Mouse (Mus musculus) left cerebral cortex, adult 9 months (tissue): ENCODE measurements around the gene Elobl.
"Not testable (repeated sequence)": the region's sequence is repeated elsewhere in the genome, so short reads cannot be mapped to it uniquely, and the experiment has no call there.

Source experiments
- DNase-seq, 2 experiments: peaks; one replicate each; pipeline ENCODE4 v3.0.0; 2022; ENCODE audit warnings: low spot score in 2 of 2

The Elobl gene

DNA sequence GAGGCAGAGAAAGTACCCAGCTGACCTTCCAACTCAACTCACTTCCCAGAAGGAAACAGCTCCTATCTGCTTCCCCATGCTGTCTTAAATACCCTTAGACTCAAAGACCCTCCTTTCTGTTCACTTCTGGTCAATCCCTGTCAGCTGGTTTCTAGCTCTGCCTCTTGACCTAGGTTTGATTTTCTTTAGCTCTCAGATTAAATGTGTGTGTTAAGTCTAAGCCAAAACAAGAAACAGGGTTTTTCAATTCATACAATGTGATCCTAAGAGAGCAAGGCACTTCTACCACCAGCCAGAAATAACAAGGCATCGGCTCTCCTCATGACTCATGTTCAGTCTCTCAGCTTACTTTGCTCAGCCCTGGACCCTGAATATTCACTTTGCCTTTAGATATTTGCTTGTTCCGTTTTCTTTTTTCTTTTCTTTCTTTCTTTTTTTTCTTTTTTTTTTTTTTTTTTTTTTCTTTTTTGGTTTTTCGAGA lies at the start of gene Elobl:
TSS of gene Elobl (minus strand) at position 51 of the 481 bp plus-strand sequence.
- DNase-seq = no peak

DNA sequence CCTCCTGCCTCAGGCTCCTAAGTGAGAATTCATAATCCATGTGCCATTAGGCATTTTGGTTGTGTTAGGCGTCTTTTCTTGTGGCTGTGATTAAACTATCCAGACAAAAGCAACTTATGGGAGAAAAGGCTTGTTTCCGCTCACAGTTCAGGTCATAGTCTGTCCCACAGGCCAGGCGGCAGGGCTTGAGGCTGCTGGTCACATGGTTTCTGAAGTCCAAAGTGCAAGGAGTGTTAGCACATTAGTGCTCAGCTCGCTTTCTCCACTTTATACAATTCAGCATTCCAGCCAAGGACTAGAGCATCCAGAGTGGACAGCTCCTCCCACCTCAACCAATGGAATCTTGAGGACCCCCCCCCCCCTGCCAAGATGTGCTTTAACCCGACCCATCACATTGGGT lies 45.5 kb upstream of the Elobl start:
- no peak for DNase-seq

DNA sequence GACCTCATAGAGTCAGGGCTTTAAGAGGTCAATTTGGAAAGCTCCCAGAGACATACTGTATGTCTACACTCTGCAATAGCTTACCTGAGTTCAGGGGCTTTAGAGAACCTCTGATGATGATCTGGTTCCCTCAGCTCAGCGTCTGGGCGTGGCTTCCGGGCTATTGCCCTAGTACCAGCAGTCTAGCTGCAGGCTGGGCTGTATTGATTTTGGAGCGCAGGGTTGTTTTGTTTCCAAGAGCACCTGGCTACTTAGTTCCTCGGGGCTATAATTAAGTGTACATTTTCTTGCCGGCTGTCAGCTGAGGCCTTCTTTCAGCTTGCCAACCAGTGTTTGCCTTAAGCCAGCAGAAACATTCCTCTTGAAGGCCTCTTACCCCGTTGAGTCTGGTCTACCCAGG lies 42.8 kb upstream of the Elobl start:
- no peak for DNase-seq

DNA sequence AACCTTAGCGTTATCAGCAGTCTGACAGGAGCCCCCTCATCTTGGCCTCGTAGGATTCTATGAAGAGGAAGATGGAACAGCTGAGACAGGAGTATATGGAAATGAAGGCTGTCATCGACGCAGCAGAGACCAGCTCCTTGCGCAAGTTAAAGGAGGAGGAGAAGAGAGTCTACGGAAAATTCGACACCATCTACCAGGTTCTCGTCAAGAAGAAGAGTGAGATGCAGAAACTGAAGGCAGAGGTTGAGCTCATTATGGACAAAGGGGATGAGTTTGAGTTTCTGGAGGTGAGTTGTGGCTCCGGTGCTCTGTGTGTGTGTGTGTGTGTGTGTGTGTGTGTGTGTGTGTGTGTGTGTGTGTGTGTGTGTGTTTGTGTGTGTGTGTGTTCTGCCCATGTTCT lies 42.3 kb upstream of the Elobl start:
- DNase-seq = no peak

DNA sequence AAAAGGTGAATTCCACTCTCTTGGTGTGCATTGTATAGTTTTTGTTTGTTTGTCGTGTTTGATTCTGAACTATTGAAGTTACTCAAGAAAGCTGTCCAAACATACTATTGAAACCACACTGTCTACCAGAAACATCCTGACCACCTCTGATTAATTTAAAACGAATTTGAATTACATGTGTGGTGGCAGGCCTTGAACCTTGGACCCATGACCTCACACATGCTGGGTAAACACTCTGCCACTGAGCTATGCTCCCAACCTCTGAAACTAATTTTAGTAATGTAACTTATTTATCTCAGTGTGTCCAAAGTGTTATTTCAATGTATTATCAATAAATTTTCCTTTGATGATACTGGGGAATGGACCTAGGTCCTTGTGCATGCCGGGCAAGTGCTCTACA lies 40.9 kb upstream of the Elobl start:
- no peak for DNase-seq

DNA sequence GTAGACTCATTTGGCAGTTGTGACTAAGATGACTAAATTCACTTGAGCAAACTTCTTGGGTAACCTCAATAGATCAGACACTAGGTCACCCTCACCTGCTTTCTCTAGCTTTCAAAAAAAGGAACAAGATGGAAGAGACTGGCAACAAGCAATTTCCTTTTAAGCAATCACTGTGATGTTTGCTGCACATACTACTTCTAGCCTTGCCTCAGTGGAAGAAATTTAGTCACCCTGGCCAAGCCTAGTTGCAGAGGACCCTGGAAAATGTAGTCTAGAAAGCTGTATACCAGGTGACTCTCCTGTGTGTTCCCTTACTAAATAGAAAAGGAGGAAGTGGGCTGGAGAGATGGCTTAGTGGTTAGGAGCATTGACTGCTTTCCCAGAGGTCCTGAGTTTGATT lies 39.7 kb upstream of the Elobl start:
- DNase-seq = no peak

DNA sequence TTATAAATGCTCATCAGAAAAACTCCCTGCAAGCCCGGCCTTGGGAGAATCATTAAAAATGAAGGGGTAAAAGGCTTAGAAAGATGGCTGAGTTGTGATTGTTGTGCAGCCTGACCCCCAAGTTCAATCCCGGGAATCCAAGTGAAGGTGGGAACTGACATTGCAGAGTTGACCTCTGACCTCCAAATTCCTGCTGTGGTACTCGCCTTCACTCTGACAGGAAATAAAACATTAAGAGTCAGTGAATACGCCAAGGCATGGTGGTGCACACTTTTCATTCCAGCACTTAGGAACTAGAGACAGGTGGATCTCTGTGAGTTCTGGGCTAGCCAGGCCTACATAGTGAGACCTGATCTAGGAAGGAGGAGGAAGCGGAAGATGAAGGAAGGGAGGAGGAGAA lies 38.7 kb upstream of the Elobl start:
- no peak for DNase-seq

DNA sequence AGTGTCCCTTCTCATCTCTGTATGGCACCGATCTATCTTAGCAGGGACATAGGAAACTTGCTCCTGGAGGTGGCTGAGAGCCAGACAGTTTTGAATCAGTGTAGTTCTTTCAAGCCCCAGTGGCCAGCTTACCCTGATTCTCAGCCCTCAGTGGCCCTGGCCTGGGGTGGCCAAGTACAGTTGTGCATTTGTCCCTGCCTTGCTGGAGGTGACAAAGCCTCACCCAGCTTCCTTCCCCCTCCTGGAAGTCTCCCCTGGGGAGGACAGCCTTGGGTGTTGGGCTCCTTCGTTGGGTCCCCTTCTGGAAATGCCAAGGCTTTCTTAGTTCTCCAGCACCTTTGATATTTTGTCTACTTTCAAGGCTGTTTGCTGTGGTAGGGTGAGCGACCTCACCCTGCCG lies 37.0 kb upstream of the Elobl start:
- DNase-seq = no peak

DNA sequence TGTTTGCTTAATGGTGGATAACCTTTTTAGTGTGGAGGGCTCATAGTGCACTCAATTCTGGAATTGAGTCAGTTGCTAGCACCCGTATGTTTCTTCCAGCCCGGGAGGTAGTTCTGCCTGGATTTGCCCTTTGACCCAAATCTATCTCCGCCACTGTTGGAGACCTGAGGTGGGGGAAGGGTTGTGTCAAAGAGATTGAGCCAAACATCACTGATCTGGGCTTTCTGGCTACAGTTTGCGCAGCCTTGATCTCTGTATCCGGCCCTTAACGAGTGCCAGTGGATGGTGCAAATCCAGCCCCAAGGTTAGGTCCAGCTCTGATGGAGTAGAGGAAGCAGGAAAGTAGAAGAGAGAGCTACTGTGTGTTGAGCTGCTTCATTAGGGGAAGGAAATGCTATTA lies 36.3 kb upstream of the Elobl start:
- DNase-seq = no peak

DNA sequence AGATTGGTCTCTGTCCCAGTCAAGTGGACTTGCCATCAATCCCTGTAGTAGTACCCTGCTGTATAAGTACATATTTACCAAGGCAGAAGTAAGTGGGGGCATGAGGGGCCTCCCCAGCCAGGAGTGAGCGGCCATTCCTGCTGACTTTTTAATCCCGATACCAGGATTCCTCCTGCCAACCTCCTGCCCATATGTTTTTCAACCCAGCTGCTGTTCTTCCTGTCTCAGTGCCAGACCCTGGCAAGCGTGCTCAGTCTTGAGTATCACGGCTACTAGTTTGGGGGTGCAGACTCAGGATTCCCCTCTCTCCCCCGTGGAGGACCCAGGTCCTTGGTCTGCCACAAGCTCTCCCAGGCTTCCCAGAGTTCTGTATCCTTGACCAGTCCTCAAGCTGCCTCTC lies 35.9 kb upstream of the Elobl start:
- no peak for DNase-seq

DNA sequence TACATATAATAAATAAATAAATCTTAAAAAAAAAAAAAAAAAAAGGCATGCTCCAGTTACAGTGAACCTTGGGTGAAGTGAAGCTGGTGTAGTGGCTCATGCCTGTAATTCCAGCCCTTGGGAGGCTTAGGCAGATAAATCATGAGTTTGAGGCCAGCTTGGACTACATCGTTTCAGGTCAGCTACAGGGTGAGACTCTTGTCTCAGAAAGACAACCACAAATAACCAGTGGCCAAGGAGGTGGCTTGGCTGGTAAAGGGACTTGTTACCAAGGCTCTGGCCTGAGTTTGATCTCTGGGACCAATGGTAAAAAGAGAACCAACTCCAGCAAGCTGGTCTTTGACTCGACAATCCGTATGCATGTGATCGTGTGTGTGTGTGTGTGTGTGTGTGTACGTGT lies 35.3 kb upstream of the Elobl start:
- no peak for DNase-seq

DNA sequence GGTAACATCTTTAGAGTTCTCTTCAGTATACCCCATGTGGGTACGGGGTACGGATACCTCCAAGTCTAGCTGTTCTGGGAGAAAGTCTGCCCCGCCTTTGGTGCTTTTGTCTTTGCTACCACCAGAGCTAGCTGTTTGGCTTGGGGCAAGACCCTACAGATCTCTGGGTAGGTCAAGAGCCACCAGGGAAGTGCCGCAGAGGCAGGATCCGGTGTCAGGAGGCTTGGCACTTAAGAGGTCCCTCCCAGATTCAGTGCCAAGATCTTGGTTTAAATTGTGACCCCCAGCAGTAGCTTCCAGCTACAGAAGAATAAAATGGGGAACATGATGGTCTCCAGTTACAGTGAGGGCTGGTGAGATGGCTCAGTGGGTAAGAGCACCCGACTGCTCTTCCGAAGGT lies 34.8 kb upstream of the Elobl start:
- DNase-seq = no peak

DNA sequence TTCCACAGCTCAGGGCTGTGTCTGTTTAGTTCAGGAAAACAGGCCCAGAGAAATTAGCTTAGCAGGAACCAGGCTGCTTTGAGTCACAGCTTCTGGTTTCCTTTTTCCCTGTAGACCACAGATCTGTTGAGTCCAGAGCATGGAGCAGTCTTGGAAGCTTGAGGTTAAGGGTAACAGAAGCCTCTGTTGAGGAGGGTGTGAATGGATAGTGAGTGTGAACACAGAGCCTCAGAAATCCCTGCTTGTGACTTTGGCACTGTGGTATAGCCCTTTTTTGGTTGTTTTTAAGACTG lies 33.7 kb upstream of the Elobl start:
- DNase-seq = no peak

DNA sequence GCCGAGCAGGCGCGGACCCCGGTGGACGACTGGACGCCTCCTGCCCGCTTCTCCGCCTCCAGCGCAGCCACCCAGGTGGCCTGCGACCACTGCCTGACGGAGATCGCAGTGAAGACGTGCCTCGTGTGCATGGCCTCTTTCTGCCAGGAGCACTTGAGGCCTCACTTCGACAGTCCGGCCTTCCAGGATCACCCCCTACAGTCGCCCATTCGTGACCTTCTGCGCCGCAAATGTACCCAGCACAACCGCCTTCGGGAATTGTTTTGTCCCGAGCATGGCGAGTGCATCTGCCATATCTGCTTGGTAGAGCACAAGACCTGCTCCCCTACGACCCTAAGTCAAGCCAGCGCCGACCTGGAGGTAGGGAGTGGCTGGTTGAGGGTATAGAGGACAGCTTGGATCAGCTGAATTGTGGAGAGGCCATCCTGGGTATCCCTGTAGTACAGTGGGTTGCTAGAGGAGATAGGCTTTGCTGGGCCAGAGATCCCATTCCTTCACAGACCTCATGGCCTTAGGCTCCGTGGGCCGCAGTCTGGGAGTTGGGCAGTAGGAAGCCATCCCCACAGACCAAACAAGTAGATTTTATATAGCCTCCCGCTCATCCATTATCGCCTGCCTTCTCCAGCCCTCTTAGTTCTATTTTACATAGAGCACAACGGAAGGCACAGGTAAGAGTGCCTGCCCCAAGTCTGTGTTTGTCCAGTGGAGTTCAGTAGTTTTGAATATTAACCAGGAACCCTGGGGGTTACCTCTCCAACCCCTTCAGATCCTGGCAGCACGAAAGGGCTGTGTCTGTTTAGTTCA lies 33.2 kb upstream of the Elobl start:
- DNase-seq = no peak

DNA sequence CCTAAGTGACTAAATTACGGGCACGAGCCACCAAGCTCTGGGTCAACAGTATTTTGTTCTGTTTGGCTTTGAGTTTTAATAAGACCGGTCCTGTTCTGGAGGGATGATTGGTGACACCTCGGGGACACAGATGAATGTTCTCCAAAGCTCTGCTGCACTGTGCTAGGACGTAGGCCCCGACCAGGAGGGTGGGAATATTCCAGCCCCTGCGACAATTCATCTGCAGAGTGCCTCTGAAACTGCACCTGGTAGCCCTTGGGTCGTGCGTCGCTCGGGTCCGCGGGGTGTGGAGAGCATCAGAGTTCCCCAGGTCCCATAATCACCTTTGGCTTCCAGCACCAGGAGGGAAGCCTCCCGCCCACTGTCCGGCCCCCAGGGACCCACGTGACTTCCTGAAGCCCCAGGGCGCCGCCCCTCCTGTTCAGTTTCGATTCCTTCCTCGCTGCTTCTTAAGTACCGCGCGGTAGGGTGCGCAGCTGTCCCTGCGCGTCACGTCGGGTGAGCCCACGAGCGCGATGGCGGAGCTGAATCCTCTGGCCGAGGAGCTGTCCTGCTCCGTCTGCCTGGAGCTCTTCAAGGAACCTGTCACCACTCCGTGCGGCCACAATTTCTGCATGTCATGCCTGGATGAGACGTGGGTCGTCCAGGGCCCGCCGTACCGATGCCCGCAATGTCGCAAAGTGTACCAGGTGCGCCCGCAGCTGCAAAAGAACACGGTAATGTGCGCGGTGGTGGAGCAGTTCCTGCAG lies 32.4 kb upstream of the Elobl start, which contains the start of gene Trim25:
TSS of gene Trim25 (plus strand) at position 403 of the 749 bp plus-strand sequence.
- DNase-seq = peak in 1 of 2 experiments; percentile 59

DNA sequence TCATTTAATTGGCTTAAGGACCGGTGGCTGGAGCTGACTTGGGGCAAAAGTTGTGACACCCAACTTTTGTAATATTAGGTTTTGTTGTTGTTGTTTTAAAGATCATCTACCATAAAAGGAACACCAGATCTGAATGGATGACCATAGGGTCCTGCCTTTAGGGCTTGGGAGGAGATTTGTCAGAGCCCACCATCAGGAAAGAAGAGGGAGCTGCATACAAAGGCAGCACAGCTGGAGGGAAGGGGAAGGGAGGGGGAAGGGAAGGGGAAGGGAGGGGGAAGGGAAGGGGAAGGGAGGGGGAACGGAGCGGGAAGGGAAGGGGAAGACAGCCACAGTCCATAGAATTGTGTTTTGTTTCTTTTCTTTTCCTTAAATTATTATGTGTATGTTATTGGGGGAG lies 31.7 kb upstream of the Elobl start:
- DNase-seq = no peak

DNA sequence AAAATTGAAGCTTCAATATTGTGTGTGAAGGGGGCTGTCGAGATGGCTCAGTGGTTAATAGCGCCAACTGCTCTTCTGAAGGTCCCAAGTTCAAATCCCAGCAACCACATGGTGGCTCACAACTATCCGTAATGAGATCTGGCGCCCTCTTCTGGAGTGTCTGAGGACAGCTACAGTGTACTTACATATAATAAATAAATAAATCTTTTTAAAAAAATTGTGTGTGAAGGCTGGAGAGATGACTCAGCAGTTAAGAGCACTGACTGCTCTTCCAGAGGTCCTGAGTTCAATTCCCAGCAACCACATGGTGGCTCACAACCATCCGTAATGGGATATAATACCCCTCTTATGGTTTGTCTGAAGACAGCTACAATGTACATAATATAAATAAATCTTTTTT lies 30.6 kb upstream of the Elobl start:
- DNase-seq = not testable (repeated sequence)

DNA sequence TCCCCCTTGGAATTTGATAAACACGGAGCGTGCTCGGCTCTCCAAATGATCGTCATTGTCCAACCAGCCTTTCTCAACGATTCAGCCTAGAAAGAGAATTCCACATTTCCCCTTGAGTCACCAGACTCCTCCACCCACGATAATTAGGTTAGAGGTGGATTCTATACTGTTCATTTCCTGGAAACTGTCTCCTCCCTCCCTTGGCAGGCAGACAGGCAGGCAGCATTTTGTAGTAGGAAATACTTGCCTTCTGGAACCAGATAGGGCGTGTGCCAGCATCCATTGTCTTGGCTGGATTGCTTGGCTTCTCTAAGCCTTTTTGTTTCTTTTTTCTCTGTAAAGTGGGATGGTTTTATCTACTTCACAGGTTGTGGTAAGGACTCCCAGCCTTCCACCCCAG lies 29.7 kb upstream of the Elobl start:
- no peak for DNase-seq

DNA sequence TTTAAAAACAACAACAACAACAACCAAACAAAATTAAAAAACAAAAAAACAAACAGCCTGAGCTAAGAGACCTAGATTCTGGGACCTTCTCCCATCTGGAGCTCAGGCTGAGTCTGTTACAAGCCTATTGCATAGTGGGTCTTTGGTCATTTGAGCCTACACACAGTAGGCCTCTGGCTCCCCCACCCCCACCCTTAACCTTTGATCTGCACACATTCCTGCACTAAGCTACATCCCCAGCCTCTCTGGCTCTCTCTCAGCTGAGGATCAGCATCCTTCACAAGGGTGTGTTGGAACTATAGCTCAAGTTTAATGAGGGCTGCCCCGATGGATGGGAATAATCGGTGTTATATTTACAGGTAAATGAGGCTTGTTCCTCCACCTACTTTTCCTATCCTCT lies 28.9 kb upstream of the Elobl start:
- no peak for DNase-seq

DNA sequence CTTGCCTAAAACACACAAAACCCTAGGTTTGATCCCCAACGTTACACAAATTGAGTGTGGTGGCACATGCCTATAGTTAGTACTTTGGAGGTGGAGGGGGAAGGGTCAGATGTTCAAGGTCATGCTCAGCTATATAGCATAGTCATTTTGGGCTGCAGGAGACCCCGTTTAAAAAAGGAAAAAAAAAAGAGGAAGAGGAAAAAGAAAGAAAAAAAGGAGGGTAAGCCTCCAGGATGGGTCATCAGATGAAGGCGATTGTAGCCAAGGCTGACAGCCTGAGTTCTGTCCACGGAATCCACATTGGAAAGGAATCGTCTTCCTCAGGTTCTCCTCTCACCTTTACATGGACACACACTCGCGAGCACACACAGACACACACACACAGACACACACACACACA lies 27.8 kb upstream of the Elobl start:
- no peak for DNase-seq

DNA sequence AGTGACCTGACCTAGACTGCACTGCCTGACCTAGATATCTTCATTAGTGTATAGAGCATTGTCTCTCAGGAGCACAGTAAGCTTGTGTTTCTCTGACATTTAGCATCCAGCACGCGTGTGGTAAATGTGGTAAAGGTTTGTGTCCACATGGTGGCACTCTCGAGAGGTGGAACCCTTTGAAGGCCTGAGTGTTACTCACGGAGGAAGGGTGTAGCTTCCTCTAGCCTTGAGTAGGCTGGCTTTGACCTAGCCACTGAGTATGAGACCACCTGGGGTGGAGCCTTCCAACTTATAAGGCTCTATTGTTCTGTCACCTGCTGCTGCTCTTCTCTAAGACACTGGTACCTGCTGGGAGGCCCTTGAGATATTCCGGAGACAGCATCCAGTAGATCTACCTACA lies 26.9 kb upstream of the Elobl start:
- peak in 1 of 2 experiments; percentile 51 for DNase-seq

DNA sequence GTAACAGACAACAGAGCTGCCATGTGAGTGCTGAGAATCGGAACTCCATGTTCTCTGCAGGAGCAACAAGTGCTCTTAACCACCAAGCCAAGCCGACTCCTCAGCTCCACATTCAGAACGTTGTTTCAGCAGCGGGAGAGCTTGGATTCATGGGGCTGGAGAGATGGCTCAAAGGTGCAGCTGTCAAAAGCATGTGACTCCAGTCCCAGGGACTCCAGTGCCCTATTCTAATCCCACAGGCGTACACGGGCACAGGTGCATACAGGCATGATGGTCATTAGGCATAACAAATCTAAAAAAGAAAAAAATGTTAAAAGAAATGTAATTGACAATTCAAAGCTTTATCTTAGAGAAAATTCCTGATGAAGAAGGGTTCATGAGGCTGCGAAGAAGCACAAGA lies 26.5 kb upstream of the Elobl start:
- no peak for DNase-seq

DNA sequence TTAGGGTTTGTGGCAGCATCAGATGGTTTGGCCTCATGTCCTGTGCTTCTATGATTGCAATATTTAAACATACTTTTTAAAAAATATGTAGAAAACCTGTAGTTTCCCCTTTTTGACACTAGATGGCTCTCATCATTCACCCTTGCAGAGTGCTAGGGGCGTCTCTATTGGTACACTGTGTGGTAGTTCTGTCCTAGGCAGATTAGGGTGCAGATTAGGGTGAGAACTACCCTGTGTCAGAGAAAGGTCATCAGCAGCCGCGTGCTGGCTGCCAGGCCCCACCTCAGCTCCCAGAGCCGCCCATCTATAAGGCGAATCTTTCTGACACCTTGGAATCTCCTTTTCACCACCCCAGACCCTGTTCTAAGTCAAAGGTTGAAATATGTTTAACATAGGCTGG lies 22.8 kb upstream of the Elobl start:
- DNase-seq = no peak
